Mouse (Mus musculus) stomach, postnatal 0 days (tissue): ENCODE data around the gene Uap1. TPM values are rescaled to one million over a fixed set of nuclear protein-coding genes. Genes with fewer than 3 reads are reported as not detected.

ENCODE experiments used
- ATAC-seq: fragments of 200-750 bp; cut with Nextera tagmentation; 2 replicates; pipeline ENCODE4 v1.8.0; 2017; ENCODE audit not compliant: low FRiP score, low TSS enrichment
- DNase-seq: peaks from one replicate; pipeline ENCODE4 v3.0.0-alpha.2; 2016; ENCODE audit warnings: low spot score
- H3K27ac ChIP-seq: fragments of 300-500 bp; sonication (generic); replicated peaks from 2 replicates; pipeline ENCODE4 v1.5.1; 2014; ENCODE audit warnings: mild to moderate bottlenecking, control low read depth
- H3K27me3 ChIP-seq: fragments of 300-500 bp; sonication (generic); 2 replicates; pipeline ENCODE4 v1.6.1; 2014; ENCODE audit warnings: low read length; ENCODE audit not compliant: control insufficient read depth, insufficient read depth
- H3K36me3 ChIP-seq: fragments of 300-500 bp; sonication (generic); 2 replicates; pipeline ENCODE4 v1.6.1; 2014; ENCODE audit warnings: low read length, mixed read lengths; ENCODE audit not compliant: control insufficient read depth, insufficient read depth
- H3K4me1 ChIP-seq: fragments of 300-500 bp; sonication (generic); replicated peaks from 2 replicates; pipeline ENCODE4 v1.6.1; 2014; ENCODE audit warnings: antibody characterized with exemption; ENCODE audit not compliant: control insufficient read depth, insufficient read depth
- H3K4me2 ChIP-seq: fragments of 300-500 bp; sonication (generic); replicated peaks from 2 replicates; pipeline ENCODE4 v1.6.1; 2014; ENCODE audit warnings: low read depth, mild to moderate bottlenecking, control low read depth, moderate library complexity
- H3K4me3 ChIP-seq: fragments of 300-500 bp; sonication (generic); 2 replicates; pipeline ENCODE4 v1.5.1; 2014; ENCODE audit warnings: low read depth, low read length, control low read depth
- H3K9ac ChIP-seq: fragments of 300-500 bp; sonication (generic); 2 replicates; pipeline ENCODE4 v1.6.1; 2014; ENCODE audit warnings: mild to moderate bottlenecking, low read length, control low read depth, mixed read lengths
- H3K9me3 ChIP-seq: fragments of 300-500 bp; sonication (generic); 2 replicates; pipeline ENCODE4 v1.6.1; 2016; ENCODE audit warnings: low read length; ENCODE audit not compliant: control insufficient read depth
- CTCF ChIP-seq: IDR thresholded peaks from 2 replicates; pipeline ENCODE4 v1.5.1; 2016; ENCODE audit warnings: antibody characterized with exemption, low read depth, mild to moderate bottlenecking, moderate library complexity
- EP300 ChIP-seq: optimal IDR thresholded peaks from 2 replicates; pipeline ENCODE3; 2016; ENCODE audit warnings: antibody characterized with exemption
- WGBS: fragments of 180-500 bp; shearing (Covaris S2); extraction: QIAGEN DNeasy Blood & Tissue Kit; methylation state at CpG from one replicate; pipeline ENCODE4 v1.1.7; 2014; 5-methylcytosine and 5-hydroxymethylcytosine counted together
- polyA plus RNA-seq: library from polyadenylated mRNA; unstranded; fragments of >200 nt; fragmentation: Nextera tagmentation; extraction: Ambion mirVana; gene quantifications from 2 replicates; pipeline ENCODE4 v1.2.1, GENCODE M21; 2015

Uap1 gene
- polyA plus RNA-seq, 1 experiment from 2014 or later: 65.0 TPM

DNA sequence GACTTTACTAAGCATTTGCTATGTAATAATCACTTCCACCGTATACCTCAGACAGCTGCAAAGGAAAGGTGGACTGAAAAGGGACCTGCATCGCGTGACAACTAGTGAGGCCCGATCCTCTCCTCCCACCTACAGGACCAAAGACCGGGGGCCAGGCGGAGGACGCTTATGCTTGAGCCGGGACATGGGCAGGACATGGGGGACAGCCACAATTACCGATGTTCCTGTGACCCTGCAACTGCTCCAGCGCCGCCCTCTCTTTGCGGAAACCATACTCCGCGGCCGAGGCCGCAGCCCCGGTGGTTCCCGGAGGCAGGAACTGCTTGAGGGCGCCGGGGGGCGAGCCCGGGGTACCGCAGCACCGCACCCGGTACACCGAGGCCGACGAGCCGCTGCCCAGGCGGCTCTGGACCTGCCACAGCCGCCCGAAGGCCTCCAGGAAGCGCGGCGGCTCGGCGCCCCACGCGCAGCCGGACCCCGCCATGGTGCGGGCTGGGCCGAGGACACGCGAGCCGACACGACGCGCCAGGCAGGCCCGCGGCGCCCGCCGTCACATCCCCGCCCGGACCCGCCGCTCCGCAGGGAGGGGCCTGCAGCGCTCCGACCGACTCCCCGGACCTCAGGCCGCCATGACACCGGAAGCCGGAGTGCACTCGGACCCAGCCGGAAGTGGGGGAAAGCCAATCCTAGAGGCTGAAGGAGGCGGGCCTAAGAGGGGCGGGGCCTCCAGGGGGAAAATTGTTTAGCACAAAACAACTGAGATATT is 40.2 kb upstream of the Uap1 start, which contains the start of gene Uhmk1:
Gene Uhmk1, minus strand, starts transcription at position 641 of the 766 bp plus-strand sequence.
- peak; percentile 93 for DNase-seq
- H3K4me1 ChIP-seq: no peaks in the 10 kb centered on the region
- under 1% methylated on average over 64 of the region's 70 CpGs for WGBS
- no peak for TF ChIP-seq EP300
- TF ChIP-seq CTCF: no peak
- ATAC-seq: peak; percentile 98
- H3K4me2 ChIP-seq: peak within 1 kb of the TSS; percentile 70
- peak within 1 kb of the TSS; percentile 97 for H3K9ac ChIP-seq
- H3K9me3 ChIP-seq: no peaks in the 10 kb centered on the region
- peak within 1 kb of the TSS; percentile 84 for H3K4me3 ChIP-seq
- peak within 1 kb of the TSS; percentile 96 for H3K27ac ChIP-seq
- no peaks in the 10 kb centered on the region for H3K27me3 ChIP-seq
- H3K36me3 ChIP-seq: peaks cover 3% of the 10 kb centered on the region; the same call in 1 of the 2 replicates

DNA sequence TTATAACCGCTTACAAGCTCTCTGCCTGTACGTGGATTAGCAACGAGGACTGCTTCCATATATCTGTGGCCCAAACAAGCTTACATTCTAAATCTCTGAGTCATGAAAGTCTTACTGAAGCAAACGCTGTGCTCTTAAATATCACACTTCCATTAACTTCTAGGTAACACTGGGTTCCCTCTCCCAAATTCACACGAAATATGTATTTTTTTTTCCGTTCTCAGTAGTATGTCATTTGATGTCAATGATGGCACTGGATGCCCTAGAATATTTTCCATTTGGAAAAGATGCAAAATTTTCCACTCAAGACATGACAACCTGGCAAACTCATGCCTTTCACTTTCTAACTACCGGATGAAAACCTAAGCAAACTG is 39.6 kb upstream of the Uap1 start:
- TF ChIP-seq EP300: no peak
- TF ChIP-seq CTCF: no peak
- Histone ChIP-seq H3K27me3 (no peaks in the 10 kb centered on the region), H3K9ac (peak overlapping the region; percentile 97)

DNA sequence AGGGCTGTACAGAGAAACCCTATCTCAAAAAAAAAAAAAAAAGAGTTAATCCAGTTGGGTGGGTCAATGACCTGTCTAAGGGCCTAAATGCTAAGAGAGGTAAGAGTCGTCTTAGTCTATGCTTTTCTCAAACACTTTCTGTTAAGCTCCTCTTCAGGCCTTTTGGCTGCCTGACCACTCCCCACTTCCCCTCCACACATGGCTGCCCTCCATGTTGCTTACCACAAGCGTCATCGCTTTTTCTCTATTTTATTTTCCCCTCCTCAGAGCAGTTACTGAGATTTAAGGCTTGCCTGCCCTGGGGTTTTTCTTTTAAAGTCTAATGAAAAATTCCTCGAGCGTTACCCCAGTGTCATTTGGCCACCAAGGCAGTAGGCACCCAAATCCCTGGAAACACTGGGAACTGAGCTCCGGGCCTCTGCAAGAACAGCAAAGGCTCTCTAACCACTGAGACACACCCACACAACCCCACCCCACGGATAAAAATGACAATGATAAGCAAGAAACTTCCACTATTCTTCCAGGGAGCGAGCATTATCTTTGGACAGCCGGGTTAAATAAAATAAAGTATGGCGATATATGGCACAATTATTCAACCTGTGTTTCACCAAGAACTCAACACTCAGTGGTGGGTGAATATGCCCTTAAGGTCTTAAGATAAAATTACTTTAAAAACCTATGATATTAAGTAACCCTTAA is 38.6 kb upstream of the Uap1 start:
- Histone ChIP-seq H3K27me3 (no peaks in the 10 kb centered on the region), H3K4me1 (no peaks in the 10 kb centered on the region), H3K36me3 (peaks cover 3% of the 10 kb centered on the region; the same call in 1 of the 2 replicates), H3K4me3 (no peak overlapping the region), H3K4me2 (no peak overlapping the region), H3K9ac (no peak overlapping the region), H3K9me3 (no peaks in the 10 kb centered on the region), H3K27ac (no peak overlapping the region)
- TF ChIP-seq EP300 (no peak), CTCF (no peak)
- 91% methylated on average over 10 of the region's 10 CpGs for WGBS
- DNase-seq (no peak), ATAC-seq (no peak)

More for the DNA sequence above, 39.6 kb upstream of the Uap1 start:
- H3K4me2 ChIP-seq: peak overlapping the region; percentile 70
- WGBS: 11% methylated on average over 7 of the region's 7 CpGs
- peak overlapping the region; percentile 84 for H3K4me3 ChIP-seq
- ATAC-seq (no peak), DNase-seq (no peak)
- H3K9me3 ChIP-seq: no peaks in the 10 kb centered on the region
- H3K36me3 ChIP-seq: peaks cover 3% of the 10 kb centered on the region; the same call in 1 of the 2 replicates
- peak overlapping the region; percentile 96 for H3K27ac ChIP-seq
- H3K4me1 ChIP-seq: no peaks in the 10 kb centered on the region

DNA sequence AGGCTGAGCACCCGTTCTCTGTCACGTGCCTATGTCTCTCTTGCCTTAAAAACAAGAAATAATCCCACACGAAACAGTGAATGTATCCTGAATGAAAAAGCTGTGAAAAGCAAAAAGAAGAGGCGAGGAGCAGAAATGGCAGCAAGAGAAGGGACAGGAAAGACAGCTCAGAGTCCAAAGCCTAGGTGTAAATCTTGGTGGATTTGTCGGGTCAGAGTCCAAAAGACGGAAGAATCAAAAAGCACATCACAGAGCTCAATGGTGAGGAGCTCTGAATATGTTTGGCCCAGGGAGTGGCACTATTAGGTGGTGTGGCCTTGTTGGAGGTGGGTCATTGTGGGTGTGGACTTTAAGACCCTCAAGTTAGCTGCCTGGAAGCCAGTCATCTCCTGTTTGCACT is 31.6 kb upstream of the Uap1 start:
- Histone ChIP-seq H3K36me3 (peaks cover 20% of the 10 kb centered on the region), H3K4me2 (no peak overlapping the region), H3K4me3 (no peak overlapping the region), H3K27ac (no peak overlapping the region), H3K4me1 (no peaks in the 10 kb centered on the region), H3K27me3 (no peaks in the 10 kb centered on the region), H3K9me3 (no peaks in the 10 kb centered on the region), H3K9ac (no peak overlapping the region)
- TF ChIP-seq EP300: no peak
- no peak for TF ChIP-seq CTCF
- 95% methylated on average over 6 of the region's 6 CpGs for WGBS
- no peak for DNase-seq
- no peak for ATAC-seq

DNA sequence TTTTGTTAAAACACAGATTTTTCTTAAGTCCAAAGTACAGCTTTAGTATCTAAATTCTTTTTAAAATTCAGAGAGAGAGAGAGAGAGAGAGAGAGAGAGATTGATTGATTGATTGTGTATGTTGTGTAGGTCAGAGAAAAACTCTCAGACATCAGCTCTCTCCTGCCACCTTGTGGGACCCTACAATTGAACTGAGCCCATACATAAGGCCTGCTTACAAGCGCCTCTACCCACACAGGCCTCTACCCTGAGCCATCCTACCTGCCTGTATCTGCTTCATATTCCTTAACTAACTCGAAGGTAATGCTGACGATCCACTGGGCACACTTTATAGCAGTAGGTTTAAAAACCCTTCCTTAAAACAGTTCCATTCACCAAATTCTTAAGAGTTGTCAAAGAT is 25.6 kb upstream of the Uap1 start:
- no peaks in the 10 kb centered on the region for H3K27me3 ChIP-seq
- H3K27ac ChIP-seq: no peak overlapping the region
- H3K4me3 ChIP-seq: no peak overlapping the region
- no peaks in the 10 kb centered on the region for H3K9me3 ChIP-seq
- 0 out of 2 replicates have a peak, but pooled peaks have one; percentile 35 for ATAC-seq
- peak; percentile 49 for DNase-seq
- H3K4me1 ChIP-seq: no peaks in the 10 kb centered on the region
- H3K4me2 ChIP-seq: no peak overlapping the region
- no peak overlapping the region for H3K9ac ChIP-seq
- 76% methylated on average over 3 of the region's 3 CpGs for WGBS
- no peak for TF ChIP-seq EP300
- peak; percentile 69 for TF ChIP-seq CTCF
- peaks cover 16% of the 10 kb centered on the region; the same call in 1 of the 2 replicates for H3K36me3 ChIP-seq

DNA sequence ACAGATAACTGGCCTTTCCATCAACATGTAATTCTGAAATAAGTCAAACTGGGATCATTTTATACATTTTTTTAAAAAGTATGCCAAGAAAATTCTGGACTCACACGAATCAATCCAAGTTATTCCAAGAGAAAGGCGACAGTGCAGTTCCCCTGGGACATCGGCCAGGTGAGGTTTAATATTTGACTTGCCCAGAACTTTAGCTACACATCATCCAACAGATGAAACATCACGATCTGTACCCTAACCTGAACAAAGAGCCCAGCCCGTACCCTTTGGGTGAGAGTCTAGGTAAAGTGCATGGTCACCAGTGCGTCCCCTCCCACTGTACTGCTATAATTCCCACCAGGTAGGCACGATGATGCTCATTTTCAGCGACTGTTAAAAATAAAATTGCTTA is 21.5 kb upstream of the Uap1 start:
- Histone ChIP-seq H3K4me3 (no peak overlapping the region), H3K9me3 (no peaks in the 10 kb centered on the region), H3K27me3 (no peaks in the 10 kb centered on the region), H3K4me1 (no peaks in the 10 kb centered on the region), H3K36me3 (peaks cover 21% of the 10 kb centered on the region), H3K9ac (no peak overlapping the region), H3K4me2 (no peak overlapping the region), H3K27ac (no peak overlapping the region)
- ATAC-seq (no peak), DNase-seq (no peak)
- no peak for TF ChIP-seq CTCF
- no peak for TF ChIP-seq EP300
- WGBS: 94% methylated on average over 8 of the region's 8 CpGs
